Mouse (Mus musculus): ENCODE results near the gene Nfkbil1.

DNA sequence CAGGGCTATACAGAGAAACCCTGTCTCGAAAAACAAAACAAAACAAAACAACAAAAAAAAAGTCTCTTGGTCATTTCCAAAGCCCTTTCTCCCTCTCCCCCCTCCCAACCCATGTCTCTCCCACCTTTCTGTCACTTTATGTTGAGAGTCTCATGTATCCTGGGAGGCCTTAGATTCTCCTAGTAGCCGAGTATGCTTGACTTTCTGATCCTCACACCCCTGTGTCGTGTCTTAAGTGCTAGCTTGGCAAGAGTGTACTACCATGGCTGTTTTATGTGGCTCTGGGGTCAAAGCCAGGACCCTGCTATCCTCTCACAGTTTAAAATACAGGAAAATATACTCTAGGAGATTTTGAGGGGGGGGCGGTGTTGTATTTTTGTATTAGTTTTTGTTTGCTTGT, 48.2 kb downstream of the Nfkbil1 start:
- TF ChIP-seq CTCF (IDR thresholded peaks at IDR 0.05; ENCODE audit: low read depth, low read length): no peak
- TF ChIP-seq EP300 (IDR thresholded peaks at IDR 0.05; ENCODE audit: insufficient read depth, low read depth, low read length): no peak
